Mouse (Mus musculus) layer of hippocampus, adult 18-20 months (tissue): ENCODE measurements around the gene Dnah14. TPM values are rescaled to one million over a fixed set of nuclear protein-coding genes. Genes with fewer than 3 reads are reported as not detected.
A peak's percentile ranks its signal among the peaks of the same experiment; 100 is the strongest.

Experiments
- DNase-seq, 2 experiments: peaks; one replicate each; pipeline ENCODE4 v3.0.0; 2022; ENCODE audit warnings: low spot score in 2 of 2
- long read RNA-seq: library from polyadenylated mRNA; stranded (forward); transcript quantifications from one replicate; pipeline ENCODE4 v2.0.0, GENCODE M21; 2021
- total RNA-seq, 2 experiments: library from RNA; stranded (reverse); gene quantifications; 2 replicates each; pipeline ENCODE4 v1.2.3; 2021

Gene Dnah14
- 1 to 10 TPM in 1 of 2 experiments, under 1 TPM in 1; 0.77 to 2.3 TPM for total RNA-seq
- long read RNA-seq, partial matches to known transcripts, result 0 of 2 reads
- long read RNA-seq, other reads (novel, unspliced or antisense), result 2 of 2 reads

DNA sequence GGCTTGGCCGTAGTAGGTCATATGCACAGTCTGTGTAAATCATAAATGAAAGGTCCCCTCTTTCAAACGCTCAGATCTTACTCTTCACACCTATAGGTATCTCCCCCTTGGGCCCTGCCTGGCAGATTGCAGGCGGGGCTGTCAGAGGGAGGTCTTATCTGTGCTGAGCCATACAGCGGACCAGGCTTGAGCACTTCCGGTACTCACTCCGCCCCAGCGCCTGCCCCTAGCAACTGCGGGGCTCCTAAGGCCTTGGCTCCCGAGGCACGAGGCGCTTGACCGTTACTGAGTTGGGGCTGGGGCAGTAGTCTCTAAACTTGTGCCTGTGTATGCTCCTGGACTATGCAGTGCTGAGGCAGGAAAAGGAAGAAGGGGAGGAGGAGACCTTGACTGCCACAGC lies at the start of gene Dnah14:
Dnah14 (plus strand) TSS at position 238 of the 400 bp plus-strand sequence.
- DNase-seq, result no peak

DNA sequence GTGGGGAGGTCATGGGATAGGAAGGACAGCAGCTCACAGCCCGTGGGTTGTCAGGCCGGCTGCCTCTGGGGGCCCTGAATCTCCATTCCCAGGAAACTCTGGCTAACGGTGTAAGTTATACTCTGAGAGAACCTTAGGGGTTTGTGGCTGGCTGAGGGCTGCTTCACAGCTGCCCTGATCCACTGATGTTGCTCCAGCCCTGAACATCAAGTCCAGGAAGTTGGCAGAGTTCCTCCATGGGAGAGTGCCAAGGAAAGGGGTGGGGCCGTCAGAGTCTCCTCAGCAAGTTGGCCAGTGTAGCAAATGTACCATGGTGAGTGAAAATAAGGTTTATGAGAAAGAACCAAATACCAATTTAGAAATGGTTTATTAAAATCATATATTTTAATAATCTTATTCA lies 47.0 kb upstream of the Dnah14 start:
- no peak for DNase-seq

DNA sequence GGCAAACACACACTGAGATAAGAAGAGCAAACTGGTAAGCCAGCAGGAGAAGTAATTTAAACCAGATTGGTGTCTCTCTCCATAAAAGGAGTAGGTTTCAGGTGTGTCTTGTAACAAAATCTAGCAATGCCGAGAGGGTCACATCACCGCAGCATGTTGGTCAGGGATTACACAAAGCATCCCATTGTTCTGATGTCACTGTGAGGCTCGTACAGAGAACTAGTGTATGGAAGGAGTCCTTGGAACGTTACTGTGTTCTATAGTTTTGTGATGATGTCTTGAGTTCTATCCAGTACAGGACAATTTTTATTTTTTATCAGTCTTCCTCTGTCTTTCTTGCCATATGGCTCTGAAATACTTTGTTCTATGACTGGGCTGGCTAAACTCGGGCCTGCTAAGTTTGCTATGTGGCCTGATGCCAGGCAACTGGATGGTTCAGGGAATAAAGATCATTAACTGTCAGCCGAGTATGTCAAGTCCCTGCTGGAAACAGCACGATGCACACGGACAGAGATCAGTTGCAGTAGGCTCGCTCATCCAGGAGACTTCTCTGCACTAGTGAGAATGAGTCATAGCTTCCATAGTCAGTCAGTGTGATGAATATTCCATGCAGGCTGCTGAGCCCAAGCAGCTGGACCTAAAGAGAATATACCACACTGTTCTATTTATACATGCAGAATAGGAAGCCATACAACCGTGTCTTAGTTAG lies 41.0 kb upstream of the Dnah14 start:
- DNase-seq, result peak; percentile 55 to 59

GRCm38 (mm10) chr1:181537627-181538525 lies 38.5 kb upstream of the Dnah14 start:
- no peak for DNase-seq

DNA sequence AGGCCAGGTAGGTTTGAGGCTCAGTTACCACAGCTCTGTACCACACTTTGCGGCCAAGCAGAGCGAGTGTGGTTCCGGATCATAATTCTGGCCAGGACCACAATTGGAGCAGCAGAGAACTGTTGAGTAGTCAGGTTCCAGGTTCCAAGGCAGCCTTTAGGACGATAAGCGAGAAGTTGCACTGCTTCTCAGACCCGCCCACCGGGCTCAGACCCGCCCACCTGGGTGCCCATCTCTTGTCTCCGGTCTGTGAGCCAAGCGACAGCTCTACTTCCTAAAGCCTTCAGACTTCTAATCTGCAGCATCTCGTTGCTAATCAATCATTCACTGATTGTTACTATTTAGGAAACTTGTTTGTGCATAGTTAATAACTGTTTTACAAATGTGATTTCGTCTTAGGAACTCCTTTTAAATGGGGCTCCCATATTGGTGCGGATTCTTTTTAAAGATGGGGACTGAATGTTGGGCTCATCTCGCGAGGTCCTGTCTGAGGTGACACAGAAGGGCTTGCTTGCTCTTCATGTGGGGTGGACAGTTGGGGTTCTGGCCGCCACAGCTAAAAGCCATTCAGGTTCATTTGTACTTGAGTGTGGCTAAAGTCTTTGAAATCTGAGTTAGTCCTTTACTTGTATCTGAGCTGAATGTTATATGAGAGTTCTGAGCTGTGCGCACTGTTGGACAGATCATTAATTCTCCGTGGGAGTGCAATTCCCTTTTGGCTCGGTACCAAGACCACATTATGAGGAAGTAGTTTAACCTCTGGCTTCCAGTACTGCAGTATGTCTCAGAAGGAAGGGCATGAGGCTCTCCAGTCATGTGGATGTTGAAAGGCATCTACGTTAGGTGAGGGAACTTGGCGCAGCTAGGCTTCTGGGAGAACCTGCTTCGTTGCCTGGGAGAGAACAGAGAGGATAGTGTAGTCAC lies 36.3 kb upstream of the Dnah14 start:
- DNase-seq, result no peak

- DNase-seq, result no peak
Observed at GRCm38 (mm10) chr1:181543711-181544383, 32.5 kb upstream of the Dnah14 start.

GRCm38 (mm10) chr1:181545044-181545772 lies 31.2 kb upstream of the Dnah14 start:
- DNase-seq, result peak; percentile 59 to 90

DNA sequence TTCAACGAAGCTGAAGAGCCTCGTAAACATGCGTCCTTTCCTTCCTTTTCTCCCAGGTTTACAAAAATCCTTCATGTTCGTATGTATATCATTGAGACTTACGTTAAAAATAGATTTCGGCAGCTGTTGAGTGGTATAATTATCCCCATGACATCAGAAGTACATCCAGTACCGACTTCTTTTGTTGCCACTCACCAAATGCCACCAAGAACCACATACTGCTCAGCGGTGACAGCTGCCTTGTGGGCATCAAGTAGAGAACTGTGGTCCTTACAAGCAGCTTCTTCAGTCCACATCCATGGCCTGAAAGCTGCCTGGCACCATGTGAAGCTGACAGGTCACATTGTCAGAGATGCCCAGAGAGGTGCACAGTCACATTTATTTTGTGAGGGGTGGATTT lies 26.4 kb upstream of the Dnah14 start:
- peak in 1 of 2 experiments; percentile 67 for DNase-seq

GRCm38 (mm10) chr1:181550826-181551225 lies 25.5 kb upstream of the Dnah14 start:
- no peak for DNase-seq

DNA sequence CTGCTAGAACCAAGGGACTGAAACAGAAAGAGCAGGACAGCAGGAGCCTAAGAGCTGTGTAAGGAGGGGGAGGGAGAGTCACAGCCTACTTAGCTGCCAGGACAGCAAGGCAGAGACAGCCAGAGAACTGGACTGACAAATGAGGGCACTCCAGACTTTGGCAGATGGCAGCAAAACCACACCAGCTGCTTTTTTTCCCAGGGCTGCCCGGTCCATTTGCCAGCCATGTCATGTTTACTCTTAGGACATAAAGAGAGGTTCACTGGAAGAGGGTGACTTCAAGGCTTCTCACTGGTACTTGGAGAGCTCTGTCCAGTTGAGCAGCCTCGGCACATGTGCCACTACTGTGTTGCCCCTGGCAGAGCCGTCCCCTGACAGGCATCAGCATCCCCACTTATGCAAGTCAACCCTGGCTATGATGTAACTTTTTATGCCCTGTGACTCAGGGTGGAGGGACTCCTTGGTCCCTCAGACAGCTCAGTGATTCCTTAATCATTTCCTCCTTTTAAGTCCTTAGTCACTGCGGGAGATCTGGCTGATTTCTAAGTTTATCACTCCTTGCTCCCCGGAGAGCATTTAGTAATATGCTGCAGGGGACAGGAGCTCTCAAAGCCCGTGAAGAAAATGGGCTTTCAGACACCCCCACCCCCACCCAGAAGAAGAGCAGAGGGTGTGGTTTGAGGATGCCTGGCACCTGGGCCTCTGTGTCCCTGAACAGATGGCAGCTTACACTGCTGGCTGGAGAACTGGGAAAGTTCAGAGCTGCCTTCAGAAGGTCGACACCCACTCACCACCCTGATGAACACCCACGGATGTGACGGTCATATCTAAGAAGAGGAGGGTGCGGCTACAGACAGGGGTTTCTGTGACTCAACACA lies 23.6 kb upstream of the Dnah14 start:
- DNase-seq, result peak in 1 of 2 experiments; percentile 44

GRCm38 (mm10) chr1:181555475-181555874 lies 20.9 kb upstream of the Dnah14 start:
- DNase-seq, result no peak

DNA sequence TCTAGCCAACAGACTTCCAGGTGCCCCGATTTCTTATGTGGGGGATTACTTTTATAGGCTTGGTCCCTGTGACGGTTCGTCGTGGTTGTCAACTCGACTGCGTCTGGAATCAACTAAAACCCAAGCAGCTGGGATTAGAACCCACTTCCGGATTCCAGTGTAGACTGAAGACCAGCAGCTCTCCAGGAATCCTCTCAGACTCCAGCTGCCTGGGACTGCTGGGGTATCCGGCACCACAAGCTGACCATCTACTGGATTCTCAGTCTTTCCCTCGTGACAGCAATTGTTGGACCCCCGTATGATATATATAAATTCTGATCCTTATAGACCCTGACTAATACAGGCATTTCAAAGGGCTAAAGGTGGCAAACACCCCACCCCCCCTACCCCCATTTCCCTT lies 16.7 kb upstream of the Dnah14 start:
- no peak for DNase-seq

- DNase-seq, result no peak
Observed at GRCm38 (mm10) chr1:181560325-181560724, 16.0 kb upstream of the Dnah14 start.

DNA sequence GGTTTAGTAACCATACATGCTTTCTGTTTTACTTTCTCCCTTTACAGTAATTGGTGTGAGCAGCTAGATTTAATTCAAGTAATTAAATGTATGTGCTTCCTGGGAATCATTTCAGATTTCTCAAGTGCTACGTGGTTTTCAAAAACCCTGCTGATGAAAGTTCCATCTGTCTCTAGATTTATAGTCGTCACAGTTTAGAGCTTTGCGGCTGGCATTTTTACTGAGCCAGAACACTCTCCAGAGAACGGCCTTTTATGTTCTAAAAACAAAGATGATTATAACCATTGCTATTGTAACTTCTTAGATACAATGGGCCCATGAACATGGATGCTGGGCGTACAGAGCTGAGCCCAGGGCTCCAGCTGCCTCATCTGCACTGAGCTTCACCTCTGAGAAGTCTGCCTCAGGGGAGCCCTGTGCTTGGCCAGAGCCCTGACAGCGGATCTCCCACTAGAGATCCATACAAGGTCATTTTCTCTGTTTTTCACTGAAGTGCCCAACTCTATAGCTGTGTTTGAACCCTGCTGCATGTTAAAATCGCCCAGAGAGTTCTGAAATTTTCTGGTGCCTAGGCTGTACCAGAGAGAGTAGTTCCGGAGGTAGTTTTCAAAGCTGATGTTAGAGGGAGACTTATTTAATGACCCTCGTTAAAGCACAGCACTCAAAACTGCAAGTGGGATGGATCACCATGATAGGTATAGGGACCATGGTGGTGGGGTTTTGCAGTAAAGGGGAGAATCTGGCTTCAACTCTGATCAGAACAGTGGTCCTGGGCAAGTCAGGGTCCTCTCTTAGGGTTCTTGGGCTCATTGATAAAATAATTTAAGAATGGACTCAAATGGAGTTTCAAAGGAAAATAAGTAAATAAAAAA lies 15.2 kb upstream of the Dnah14 start:
- DNase-seq, result peak in 1 of 2 experiments; percentile 47

DNA sequence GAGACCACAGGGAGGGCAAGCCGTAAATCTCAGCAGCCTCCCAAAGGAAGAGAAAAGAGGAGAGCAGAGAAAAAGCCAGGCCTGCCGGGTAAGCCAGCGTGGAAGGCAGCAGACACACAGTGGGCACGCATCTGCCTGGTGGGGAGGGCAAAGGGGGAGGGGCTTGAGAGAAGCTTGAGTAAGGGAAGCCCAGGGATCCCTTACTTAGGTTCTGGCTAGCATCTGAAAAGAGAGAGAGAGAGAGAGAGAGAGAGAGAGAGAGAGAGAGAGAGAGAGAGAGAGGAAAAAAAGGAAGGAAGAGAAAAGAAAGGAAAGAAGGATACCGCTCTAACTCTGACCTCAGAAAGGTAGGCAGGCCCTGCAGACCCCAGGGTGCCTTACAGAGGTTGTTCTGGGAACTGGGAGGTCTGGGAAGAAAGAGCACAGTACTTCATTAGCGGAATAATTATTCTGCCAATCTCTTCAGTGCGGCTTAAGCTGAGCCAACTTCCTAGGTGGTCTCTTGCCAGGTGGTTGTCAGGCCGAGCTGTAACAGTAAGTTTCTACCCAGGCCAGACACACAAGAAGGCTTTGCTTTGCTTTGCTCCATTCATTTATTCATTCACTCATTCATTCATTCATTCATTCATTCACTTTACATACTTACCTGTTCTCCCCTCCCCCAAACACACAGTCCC lies 14.5 kb upstream of the Dnah14 start:
- no peak for DNase-seq

GRCm38 (mm10) chr1:181569447-181569846 lies 6.9 kb upstream of the Dnah14 start:
- DNase-seq, result no peak

- peak in 1 of 2 experiments; percentile 14 for DNase-seq
Observed at GRCm38 (mm10) chr1:181583152-181583551, 6.8 kb downstream of the Dnah14 start.
